Mouse (Mus musculus) erythroblast, embryonic 14.5 days (primary cell): Measurements from ENCODE around the gene Eng.

ENCODE experiments used
- GATA1 ChIP-seq: IDR thresholded peaks from 2 replicates; pipeline ENCODE4 v1.6.1; 2012; ENCODE audit warnings: low read length, inconsistent platforms, mixed read lengths
- TAL1 ChIP-seq: IDR thresholded peaks from 3 replicates; pipeline ENCODE4 v1.6.1; 2012; ENCODE audit warnings: low read length, inconsistent platforms, mixed read lengths

GRCm38 (mm10) chr2:32655826-32656225 lies 9.4 kb downstream of the Eng start:
- TF ChIP-seq GATA1 (no peak), TAL1 (no peak)
